Mouse (Mus musculus): ENCODE results near the gene Gphb5. TPM values are rescaled to one million over a fixed set of nuclear protein-coding genes. Genes with fewer than 3 reads are reported as not detected.
"Not testable (repeated sequence)": the region's sequence is repeated elsewhere in the genome, so short reads cannot be mapped to it uniquely, and the experiment has no call there.

Gene Gphb5
- polyA plus RNA-seq, 1 experiment from 2014 or later = not detected

GRCm38 (mm10) chr12:75449475-75449966 is 32.9 kb upstream of the Gphb5 start:
- no peaks in the 10 kb centered on the region for H3K27me3 ChIP-seq (ENCODE audit: control insufficient read depth, insufficient read depth, low read length)
- no peak overlapping the region for H3K9ac ChIP-seq (ENCODE audit: low read length)
- no peak overlapping the region for H3K27ac ChIP-seq (replicated peaks; ENCODE audit: low read depth, low read length)
- DNase-seq (ENCODE audit: low spot score) = no peak
- no peaks in the 10 kb centered on the region for H3K4me1 ChIP-seq (ENCODE audit: control insufficient read depth, insufficient read depth, low read length)
- 71% methylated on average over 6 of the region's 6 CpGs for WGBS
- H3K4me2 ChIP-seq (ENCODE audit: low read depth, severe bottlenecking) = no peak overlapping the region
- no peak for ATAC-seq (ENCODE audit: insufficient number of reproducible peaks, low FRiP score, low TSS enrichment, low read depth)
- H3K9me3 ChIP-seq (ENCODE audit: control insufficient read depth, low read length) = no peaks in the 10 kb centered on the region
- 0 out of 2 replicates have a peak, but pooled peaks cover 2% of the 10 kb centered on the region for H3K36me3 ChIP-seq (ENCODE audit: control insufficient read depth, insufficient read depth, low read length)
- H3K4me3 ChIP-seq (ENCODE audit: low read depth, low read length) = no peak overlapping the region

- 0 out of 2 replicates have a peak, but pooled peaks cover 2% of the 10 kb centered on the region for H3K36me3 ChIP-seq (ENCODE audit: control insufficient read depth, insufficient read depth, low read length)
- H3K9ac ChIP-seq (ENCODE audit: low read length) = no peak overlapping the region
- no peaks in the 10 kb centered on the region for H3K27me3 ChIP-seq (ENCODE audit: control insufficient read depth, insufficient read depth, low read length)
- ATAC-seq (ENCODE audit: insufficient number of reproducible peaks, low FRiP score, low TSS enrichment, low read depth) (no peak), DNase-seq (ENCODE audit: low spot score) (no peak)
- H3K4me3 ChIP-seq (ENCODE audit: low read depth, low read length) = no peak overlapping the region
- H3K9me3 ChIP-seq (ENCODE audit: control insufficient read depth, low read length) = no peaks in the 10 kb centered on the region
- H3K27ac ChIP-seq (replicated peaks; ENCODE audit: low read depth, low read length) = no peak overlapping the region
- WGBS = 86% methylated on average over 5 of the region's 5 CpGs
- no peaks in the 10 kb centered on the region for H3K4me1 ChIP-seq (ENCODE audit: control insufficient read depth, insufficient read depth, low read length)
- no peak overlapping the region for H3K4me2 ChIP-seq (ENCODE audit: low read depth, severe bottlenecking)
Measured at GRCm38 (mm10) chr12:75448921-75449320, 32.3 kb upstream of the Gphb5 start.

- Histone ChIP-seq H3K9me3 (ENCODE audit: control insufficient read depth, low read length) (no peaks in the 10 kb centered on the region), H3K9ac (ENCODE audit: low read length) (no peak overlapping the region), H3K4me3 (ENCODE audit: low read depth, low read length) (no peak overlapping the region), H3K27ac (replicated peaks; ENCODE audit: low read depth, low read length) (no peak overlapping the region), H3K4me2 (ENCODE audit: low read depth, severe bottlenecking) (no peak overlapping the region), H3K27me3 (ENCODE audit: control insufficient read depth, insufficient read depth, low read length) (no peaks in the 10 kb centered on the region), H3K36me3 (ENCODE audit: control insufficient read depth, insufficient read depth, low read length) (no peaks in the 10 kb centered on the region), H3K4me1 (ENCODE audit: control insufficient read depth, insufficient read depth, low read length) (no peaks in the 10 kb centered on the region)
- WGBS = 91% methylated on average over 7 of the region's 7 CpGs
- ATAC-seq (ENCODE audit: insufficient number of reproducible peaks, low FRiP score, low TSS enrichment, low read depth) (no peak), DNase-seq (ENCODE audit: low spot score) (no peak)
Measured at GRCm38 (mm10) chr12:75446245-75446644, 29.7 kb upstream of the Gphb5 start.

GRCm38 (mm10) chr12:75432400-75432799 is 15.8 kb upstream of the Gphb5 start:
- not testable (repeated sequence) for H3K27me3 ChIP-seq (ENCODE audit: control insufficient read depth, insufficient read depth, low read length); H3K4me3 ChIP-seq (ENCODE audit: low read depth, low read length); H3K4me1 ChIP-seq (ENCODE audit: control insufficient read depth, insufficient read depth, low read length); H3K4me2 ChIP-seq (ENCODE audit: low read depth, severe bottlenecking); ATAC-seq (ENCODE audit: insufficient number of reproducible peaks, low FRiP score, low TSS enrichment, low read depth); DNase-seq (ENCODE audit: low spot score); H3K9me3 ChIP-seq (ENCODE audit: control insufficient read depth, low read length); H3K36me3 ChIP-seq (ENCODE audit: control insufficient read depth, insufficient read depth, low read length); H3K9ac ChIP-seq (ENCODE audit: low read length); H3K27ac ChIP-seq (replicated peaks; ENCODE audit: low read depth, low read length)
- WGBS = 86% methylated on average over 6 of the region's 6 CpGs

- no peak overlapping the region for H3K4me3 ChIP-seq (ENCODE audit: low read depth, low read length)
- 0 out of 2 replicates have a peak, but pooled peaks cover 2% of the 10 kb centered on the region for H3K9me3 ChIP-seq (ENCODE audit: control insufficient read depth, low read length)
- no peak overlapping the region for H3K27ac ChIP-seq (replicated peaks; ENCODE audit: low read depth, low read length)
- no peak overlapping the region for H3K4me2 ChIP-seq (ENCODE audit: low read depth, severe bottlenecking)
- no peak for ATAC-seq (ENCODE audit: insufficient number of reproducible peaks, low FRiP score, low TSS enrichment, low read depth)
- no peaks in the 10 kb centered on the region for H3K36me3 ChIP-seq (ENCODE audit: control insufficient read depth, insufficient read depth, low read length)
- 100% methylated on average over 1 of the region's 1 CpGs for WGBS
- no peak overlapping the region for H3K9ac ChIP-seq (ENCODE audit: low read length)
- no peaks in the 10 kb centered on the region for H3K4me1 ChIP-seq (ENCODE audit: control insufficient read depth, insufficient read depth, low read length)
- H3K27me3 ChIP-seq (ENCODE audit: control insufficient read depth, insufficient read depth, low read length) = no peaks in the 10 kb centered on the region
- no peak for DNase-seq (ENCODE audit: low spot score)
Measured at GRCm38 (mm10) chr12:75429685-75430396, 13.3 kb upstream of the Gphb5 start.

GRCm38 (mm10) chr12:75428719-75429118 is 12.1 kb upstream of the Gphb5 start:
- no peak overlapping the region for H3K4me3 ChIP-seq (ENCODE audit: low read depth, low read length)
- DNase-seq (ENCODE audit: low spot score) = no peak
- H3K27me3 ChIP-seq (ENCODE audit: control insufficient read depth, insufficient read depth, low read length) = no peaks in the 10 kb centered on the region
- no peak overlapping the region for H3K27ac ChIP-seq (replicated peaks; ENCODE audit: low read depth, low read length)
- no peaks in the 10 kb centered on the region for H3K4me1 ChIP-seq (ENCODE audit: control insufficient read depth, insufficient read depth, low read length)
- H3K4me2 ChIP-seq (ENCODE audit: low read depth, severe bottlenecking) = no peak overlapping the region
- H3K9ac ChIP-seq (ENCODE audit: low read length) = no peak overlapping the region
- 74% methylated on average over 6 of the region's 6 CpGs for WGBS
- ATAC-seq (ENCODE audit: insufficient number of reproducible peaks, low FRiP score, low TSS enrichment, low read depth) = no peak
- no peaks in the 10 kb centered on the region for H3K36me3 ChIP-seq (ENCODE audit: control insufficient read depth, insufficient read depth, low read length)
- H3K9me3 ChIP-seq (ENCODE audit: control insufficient read depth, low read length) = 0 out of 2 replicates have a peak, but pooled peaks cover 2% of the 10 kb centered on the region

GRCm38 (mm10) chr12:75425882-75426281 is 9.3 kb upstream of the Gphb5 start:
- Histone ChIP-seq H3K4me3 (ENCODE audit: low read depth, low read length) (no peak overlapping the region), H3K27ac (replicated peaks; ENCODE audit: low read depth, low read length) (no peak overlapping the region), H3K36me3 (ENCODE audit: control insufficient read depth, insufficient read depth, low read length) (no peaks in the 10 kb centered on the region), H3K4me1 (ENCODE audit: control insufficient read depth, insufficient read depth, low read length) (no peaks in the 10 kb centered on the region), H3K9ac (ENCODE audit: low read length) (no peak overlapping the region), H3K27me3 (ENCODE audit: control insufficient read depth, insufficient read depth, low read length) (no peaks in the 10 kb centered on the region), H3K4me2 (ENCODE audit: low read depth, severe bottlenecking) (no peak overlapping the region), H3K9me3 (ENCODE audit: control insufficient read depth, low read length) (no peaks in the 10 kb centered on the region)
- DNase-seq (ENCODE audit: low spot score) (no peak), ATAC-seq (ENCODE audit: insufficient number of reproducible peaks, low FRiP score, low TSS enrichment, low read depth) (no peak)
- WGBS = 83% methylated on average over 7 of the region's 7 CpGs

GRCm38 (mm10) chr12:75424817-75425216 is 8.2 kb upstream of the Gphb5 start:
- WGBS = 90% methylated on average over 4 of the region's 4 CpGs
- Histone ChIP-seq H3K4me3 (ENCODE audit: low read depth, low read length) (no peak overlapping the region), H3K9ac (ENCODE audit: low read length) (no peak overlapping the region), H3K27me3 (ENCODE audit: control insufficient read depth, insufficient read depth, low read length) (no peaks in the 10 kb centered on the region), H3K9me3 (ENCODE audit: control insufficient read depth, low read length) (no peaks in the 10 kb centered on the region), H3K4me1 (ENCODE audit: control insufficient read depth, insufficient read depth, low read length) (no peaks in the 10 kb centered on the region), H3K36me3 (ENCODE audit: control insufficient read depth, insufficient read depth, low read length) (no peaks in the 10 kb centered on the region), H3K27ac (replicated peaks; ENCODE audit: low read depth, low read length) (no peak overlapping the region), H3K4me2 (ENCODE audit: low read depth, severe bottlenecking) (no peak overlapping the region)
- DNase-seq (ENCODE audit: low spot score) = no peak
- ATAC-seq (ENCODE audit: insufficient number of reproducible peaks, low FRiP score, low TSS enrichment, low read depth) = no peak
